Mouse (Mus musculus): ENCODE results near the gene Cdk5. TPM values are rescaled to one million over a fixed set of nuclear protein-coding genes. Genes with fewer than 3 reads are reported as not detected.

The Cdk5 gene
- polyA plus RNA-seq, 1 experiment from 2014 or later = 48.2 TPM

DNA sequence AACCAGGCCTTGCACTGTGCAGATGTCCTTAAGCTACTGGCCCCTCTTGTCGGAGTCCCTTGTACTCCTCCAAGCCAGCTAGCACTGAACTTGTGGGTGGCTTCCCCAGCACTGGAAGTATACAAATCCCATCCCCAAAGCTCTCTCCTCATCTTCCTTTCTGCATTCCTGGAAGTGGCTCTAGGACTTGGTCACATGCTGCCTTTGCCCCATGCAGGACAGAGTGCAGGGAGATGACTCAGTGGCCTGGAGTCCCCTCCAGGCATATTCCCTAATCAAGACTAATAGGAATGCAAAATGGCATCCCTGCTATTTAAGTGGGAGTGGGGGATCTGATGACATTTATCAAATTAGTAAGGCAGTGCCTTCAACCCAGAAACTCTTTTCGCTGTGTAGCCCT lies 11.3 kb downstream of the Cdk5 start:
- no peak for ATAC-seq (ENCODE audit: low read depth)
- WGBS = 91% methylated on average over 2 of the region's 2 CpGs
- no peak for DNase-seq (ENCODE audit: low spot score)
- Histone ChIP-seq H3K36me3 (ENCODE audit: control insufficient read depth, insufficient read depth, low read length) (peaks cover 7% of the 10 kb centered on the region; the same call in 1 of the 2 replicates), H3K27me3 (replicated peaks; ENCODE audit: control insufficient read depth, insufficient read depth, low read length) (no peaks in the 10 kb centered on the region), H3K9me3 (ENCODE audit: control insufficient read depth, low read length) (no peaks in the 10 kb centered on the region), H3K4me1 (ENCODE audit: control insufficient read depth, insufficient read depth, low read length) (peaks cover 19% of the 10 kb centered on the region), H3K4me2 (ENCODE audit: low read depth, low read length) (no peak overlapping the region), H3K4me3 (ENCODE audit: low read depth, low read length) (no peak overlapping the region), H3K27ac (replicated peaks; ENCODE audit: low read depth, low read length) (no peak overlapping the region), H3K9ac (ENCODE audit: low read depth, low read length) (no peak overlapping the region)

- no peaks in the 10 kb centered on the region for H3K9me3 ChIP-seq (ENCODE audit: control insufficient read depth, low read length)
- ATAC-seq (ENCODE audit: low read depth) (no peak), DNase-seq (ENCODE audit: low spot score) (no peak)
- H3K4me2 ChIP-seq (ENCODE audit: low read depth, low read length) = no peak overlapping the region
- no peak overlapping the region for H3K4me3 ChIP-seq (ENCODE audit: low read depth, low read length)
- 75% methylated on average over 1 of the region's 2 CpGs for WGBS
- H3K4me1 ChIP-seq (ENCODE audit: control insufficient read depth, insufficient read depth, low read length) = peaks cover 13% of the 10 kb centered on the region
- H3K27me3 ChIP-seq (replicated peaks; ENCODE audit: control insufficient read depth, insufficient read depth, low read length) = no peaks in the 10 kb centered on the region
- peaks cover 23% of the 10 kb centered on the region; the same call in 1 of the 2 replicates for H3K36me3 ChIP-seq (ENCODE audit: control insufficient read depth, insufficient read depth, low read length)
- no peak overlapping the region for H3K9ac ChIP-seq (ENCODE audit: low read depth, low read length)
- H3K27ac ChIP-seq (replicated peaks; ENCODE audit: low read depth, low read length) = no peak overlapping the region
Measured at GRCm38 (mm10) chr5:24409466-24409865, 13.9 kb downstream of the Cdk5 start.

DNA sequence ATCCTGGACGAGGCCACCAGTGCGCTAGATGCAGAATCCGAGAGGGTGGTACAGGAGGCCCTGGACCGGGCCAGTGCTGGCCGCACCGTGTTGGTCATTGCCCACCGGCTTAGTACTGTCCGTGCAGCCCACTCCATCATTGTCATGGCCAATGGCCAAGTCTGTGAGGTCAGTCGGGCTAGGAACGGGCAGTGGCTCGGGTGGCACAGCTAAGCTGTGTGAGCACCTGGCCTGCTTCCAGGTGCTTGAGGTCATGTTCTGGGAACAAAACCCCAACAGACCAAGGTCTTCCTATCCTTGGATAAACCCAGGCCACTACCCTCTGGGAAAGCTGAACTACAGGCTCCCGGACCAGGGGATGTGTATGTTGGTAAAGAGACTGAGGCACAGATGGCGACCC lies 14.7 kb downstream of the Cdk5 start:
- 92% methylated on average over 12 of the region's 13 CpGs for WGBS
- no peak overlapping the region for H3K4me3 ChIP-seq (ENCODE audit: low read depth, low read length)
- ATAC-seq (ENCODE audit: low read depth) (no peak), DNase-seq (ENCODE audit: low spot score) (no peak)
- H3K27me3 ChIP-seq (replicated peaks; ENCODE audit: control insufficient read depth, insufficient read depth, low read length) = no peaks in the 10 kb centered on the region
- H3K4me1 ChIP-seq (ENCODE audit: control insufficient read depth, insufficient read depth, low read length) = peaks cover 9% of the 10 kb centered on the region
- no peaks in the 10 kb centered on the region for H3K9me3 ChIP-seq (ENCODE audit: control insufficient read depth, low read length)
- no peak overlapping the region for H3K9ac ChIP-seq (ENCODE audit: low read depth, low read length)
- H3K4me2 ChIP-seq (ENCODE audit: low read depth, low read length) = no peak overlapping the region
- H3K36me3 ChIP-seq (ENCODE audit: control insufficient read depth, insufficient read depth, low read length) = peaks cover 23% of the 10 kb centered on the region; the same call in 1 of the 2 replicates
- no peak overlapping the region for H3K27ac ChIP-seq (replicated peaks; ENCODE audit: low read depth, low read length)

DNA sequence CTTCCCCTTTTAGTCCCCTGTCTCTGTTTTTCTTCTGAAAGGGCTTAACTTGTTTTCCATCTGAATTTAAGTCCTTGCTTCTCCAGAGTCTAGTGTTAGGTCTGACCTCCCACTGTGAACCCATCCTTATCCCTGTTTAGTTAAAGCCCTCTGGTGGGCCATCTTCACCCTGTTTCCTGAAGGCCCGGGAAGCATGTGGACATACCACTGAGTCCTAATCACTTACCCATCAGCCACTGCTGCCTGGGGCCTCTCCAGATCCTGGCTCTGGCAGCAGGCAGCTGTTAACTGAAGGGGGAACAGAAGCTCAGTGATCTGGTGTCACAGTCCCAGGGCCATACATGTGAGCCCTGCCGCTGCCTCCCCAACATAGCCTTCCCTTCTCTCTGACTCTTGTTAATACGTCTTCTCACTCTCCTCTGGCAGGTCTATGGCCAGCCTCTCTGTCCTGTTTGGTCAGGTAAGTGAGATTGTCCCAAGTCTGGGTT lies 17.9 kb downstream of the Cdk5 start:
- no peak overlapping the region for H3K4me2 ChIP-seq (ENCODE audit: low read depth, low read length)
- no peak overlapping the region for H3K27ac ChIP-seq (replicated peaks; ENCODE audit: low read depth, low read length)
- no peaks in the 10 kb centered on the region for H3K27me3 ChIP-seq (replicated peaks; ENCODE audit: control insufficient read depth, insufficient read depth, low read length)
- ATAC-seq (ENCODE audit: low read depth) = no peak
- DNase-seq (ENCODE audit: low spot score) = no peak
- H3K4me1 ChIP-seq (ENCODE audit: control insufficient read depth, insufficient read depth, low read length) = no peaks in the 10 kb centered on the region
- 74% methylated on average over 3 of the region's 3 CpGs for WGBS
- H3K9me3 ChIP-seq (ENCODE audit: control insufficient read depth, low read length) = no peaks in the 10 kb centered on the region
- no peak overlapping the region for H3K9ac ChIP-seq (ENCODE audit: low read depth, low read length)
- H3K36me3 ChIP-seq (ENCODE audit: control insufficient read depth, insufficient read depth, low read length) = peaks cover 43% of the 10 kb centered on the region; the same call in 1 of the 2 replicates
- no peak overlapping the region for H3K4me3 ChIP-seq (ENCODE audit: low read depth, low read length)

GRCm38 (mm10) chr5:24404594-24405360 lies 18.6 kb downstream of the Cdk5 start:
- Histone ChIP-seq H3K4me1 (ENCODE audit: control insufficient read depth, insufficient read depth, low read length) (no peaks in the 10 kb centered on the region), H3K36me3 (ENCODE audit: control insufficient read depth, insufficient read depth, low read length) (peaks cover 43% of the 10 kb centered on the region; the same call in 1 of the 2 replicates), H3K27ac (replicated peaks; ENCODE audit: low read depth, low read length) (no peak overlapping the region), H3K4me2 (ENCODE audit: low read depth, low read length) (no peak overlapping the region), H3K9me3 (ENCODE audit: control insufficient read depth, low read length) (no peaks in the 10 kb centered on the region), H3K27me3 (replicated peaks; ENCODE audit: control insufficient read depth, insufficient read depth, low read length) (no peaks in the 10 kb centered on the region), H3K4me3 (ENCODE audit: low read depth, low read length) (no peak overlapping the region), H3K9ac (ENCODE audit: low read depth, low read length) (no peak overlapping the region)
- DNase-seq (ENCODE audit: low spot score) (no peak), ATAC-seq (ENCODE audit: low read depth) (no peak)
- 83% methylated on average over 6 of the region's 6 CpGs for WGBS

DNA sequence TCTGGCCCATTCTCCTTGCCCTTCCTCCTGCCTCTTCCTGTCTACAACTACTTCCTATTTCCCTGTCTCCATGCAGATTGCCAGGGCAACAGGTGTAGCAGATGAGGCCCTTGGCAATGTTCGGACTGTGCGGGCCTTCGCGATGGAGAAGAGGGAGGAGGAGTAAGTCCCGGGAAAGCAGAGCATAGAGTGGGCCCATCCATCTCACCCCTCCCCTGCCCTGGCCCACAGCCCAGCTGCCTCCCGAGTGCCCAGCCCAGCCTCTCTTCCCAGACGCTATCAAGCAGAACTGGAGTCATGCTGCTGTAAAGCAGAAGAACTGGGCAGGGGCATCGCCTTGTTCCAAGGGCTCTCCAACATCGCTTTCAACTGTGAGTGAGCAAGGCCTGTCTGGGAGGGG lies 21.4 kb downstream of the Cdk5 start:
- Histone ChIP-seq H3K4me2 (ENCODE audit: low read depth, low read length) (no peak overlapping the region), H3K27ac (replicated peaks; ENCODE audit: low read depth, low read length) (no peak overlapping the region), H3K9me3 (ENCODE audit: control insufficient read depth, low read length) (no peaks in the 10 kb centered on the region), H3K4me1 (ENCODE audit: control insufficient read depth, insufficient read depth, low read length) (no peaks in the 10 kb centered on the region), H3K9ac (ENCODE audit: low read depth, low read length) (no peak overlapping the region), H3K27me3 (replicated peaks; ENCODE audit: control insufficient read depth, insufficient read depth, low read length) (no peaks in the 10 kb centered on the region), H3K36me3 (ENCODE audit: control insufficient read depth, insufficient read depth, low read length) (peaks cover 36% of the 10 kb centered on the region; the same call in 1 of the 2 replicates), H3K4me3 (ENCODE audit: low read depth, low read length) (no peak overlapping the region)
- DNase-seq (ENCODE audit: low spot score) = no peak
- no peak for ATAC-seq (ENCODE audit: low read depth)
- 86% methylated on average over 9 of the region's 9 CpGs for WGBS

DNA sequence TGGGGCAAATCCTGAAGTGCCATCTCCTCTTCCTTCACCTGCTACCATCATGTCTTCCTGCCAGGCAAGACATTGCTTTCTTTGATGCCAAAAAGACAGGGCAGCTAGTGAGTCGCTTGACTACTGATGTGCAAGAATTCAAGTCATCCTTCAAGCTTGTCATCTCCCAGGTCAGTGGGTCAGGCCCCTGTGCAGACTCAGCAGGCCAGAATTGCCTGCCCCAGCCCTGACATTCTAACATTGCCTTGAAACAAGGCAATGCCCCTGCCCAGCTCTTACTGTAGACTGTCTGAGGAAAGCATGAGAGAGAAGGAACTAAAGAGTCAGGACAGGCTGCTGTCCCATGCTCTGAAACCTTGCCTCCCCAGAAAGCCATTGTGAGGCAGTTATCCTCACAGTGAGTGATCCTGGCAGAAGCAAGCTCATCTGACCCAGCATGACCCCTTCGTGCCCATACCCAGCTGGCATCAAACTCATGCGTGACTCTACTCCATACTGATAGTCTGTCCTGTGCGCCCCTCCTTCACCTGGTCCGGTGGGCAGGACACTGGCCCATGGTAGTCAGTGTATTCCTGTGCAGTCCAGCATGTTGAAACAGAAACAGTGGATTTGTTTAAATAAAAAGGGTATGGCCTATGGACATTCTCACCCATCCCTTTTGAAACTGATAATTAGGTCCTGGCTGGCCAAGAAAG lies 22.3 kb downstream of the Cdk5 start:
- Histone ChIP-seq H3K9me3 (ENCODE audit: control insufficient read depth, low read length) (no peaks in the 10 kb centered on the region), H3K4me2 (ENCODE audit: low read depth, low read length) (no peak overlapping the region), H3K36me3 (ENCODE audit: control insufficient read depth, insufficient read depth, low read length) (peaks cover 27% of the 10 kb centered on the region; the same call in 1 of the 2 replicates), H3K4me1 (ENCODE audit: control insufficient read depth, insufficient read depth, low read length) (no peaks in the 10 kb centered on the region), H3K4me3 (ENCODE audit: low read depth, low read length) (no peak overlapping the region), H3K9ac (ENCODE audit: low read depth, low read length) (no peak overlapping the region), H3K27me3 (replicated peaks; ENCODE audit: control insufficient read depth, insufficient read depth, low read length) (no peaks in the 10 kb centered on the region), H3K27ac (replicated peaks; ENCODE audit: low read depth, low read length) (no peak overlapping the region)
- ATAC-seq (ENCODE audit: low read depth) = no peak
- 84% methylated on average over 5 of the region's 5 CpGs for WGBS
- no peak for DNase-seq (ENCODE audit: low spot score)

DNA sequence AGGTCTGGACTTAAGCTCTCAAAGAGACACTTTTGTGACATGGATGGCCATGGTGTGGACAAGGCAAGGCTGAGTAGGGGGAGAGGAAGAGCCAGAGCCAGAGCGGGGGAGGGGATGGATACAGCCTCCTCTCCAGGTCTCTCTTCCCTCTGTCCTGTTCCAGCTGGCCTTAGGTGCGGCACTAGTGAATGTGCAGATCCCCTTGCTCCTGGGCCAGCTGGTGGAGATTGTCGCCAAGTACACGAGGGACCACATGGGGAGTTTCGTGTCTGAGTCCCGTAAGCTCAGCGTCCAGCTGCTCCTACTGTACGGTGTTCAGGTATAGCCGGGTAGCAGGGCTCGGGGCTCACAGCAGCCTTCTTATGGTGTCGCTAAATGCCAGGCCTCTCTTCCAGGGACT lies 23.0 kb downstream of the Cdk5 start:
- no peaks in the 10 kb centered on the region for H3K9me3 ChIP-seq (ENCODE audit: control insufficient read depth, low read length)
- DNase-seq (ENCODE audit: low spot score) (no peak), ATAC-seq (ENCODE audit: low read depth) (no peak)
- WGBS = 74% methylated on average over 11 of the region's 11 CpGs
- no peak overlapping the region for H3K4me2 ChIP-seq (ENCODE audit: low read depth, low read length)
- peaks cover 20% of the 10 kb centered on the region; the same call in 1 of the 2 replicates for H3K36me3 ChIP-seq (ENCODE audit: control insufficient read depth, insufficient read depth, low read length)
- H3K4me1 ChIP-seq (ENCODE audit: control insufficient read depth, insufficient read depth, low read length) = no peaks in the 10 kb centered on the region
- H3K9ac ChIP-seq (ENCODE audit: low read depth, low read length) = no peak overlapping the region
- no peak overlapping the region for H3K4me3 ChIP-seq (ENCODE audit: low read depth, low read length)
- H3K27ac ChIP-seq (replicated peaks; ENCODE audit: low read depth, low read length) = no peak overlapping the region
- H3K27me3 ChIP-seq (replicated peaks; ENCODE audit: control insufficient read depth, insufficient read depth, low read length) = no peaks in the 10 kb centered on the region
